Comparison of ENCODE assay signal across 9 mouse cellular contexts in the genomic region with DNA sequence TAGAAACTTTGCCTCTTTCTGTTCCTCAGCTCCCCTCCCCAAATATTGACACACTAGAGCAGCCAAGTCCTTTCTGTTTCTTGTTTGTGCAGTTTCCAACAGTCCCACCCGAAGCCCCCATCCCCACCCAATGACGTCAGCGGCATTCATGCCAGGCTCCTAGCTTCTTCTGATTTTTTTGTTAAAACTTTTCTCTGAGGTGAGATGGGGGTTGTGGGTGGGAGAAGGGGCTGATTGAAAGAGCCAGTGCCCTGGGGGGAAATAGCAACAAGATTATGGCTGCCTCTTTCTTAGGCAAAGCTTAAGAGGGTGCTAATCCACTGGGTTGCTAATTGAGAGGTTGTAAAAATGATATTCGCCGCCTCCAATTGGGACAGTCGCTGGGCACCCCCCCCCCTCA. TPM values are rescaled to one million over a fixed set of nuclear protein-coding genes. Genes with fewer than 3 reads are reported as not detected.
DNase-seq lines count a peak whose midpoint lies in the region; ATAC-seq and TF ChIP-seq lines count a peak whose summit lies in the region.
"Had no signal": no experiment of that assay in that cellular context is flagged by ENCODE, and none has a peak within 500 bp of the region (broad histone marks: within the 10 kb centered on the region; RNA-seq: fewer than 3 reads in every experiment).

No protein-coding gene starts in this region.

- peaks cover 96% of the 10 kb centered on the region for H3K27me3 ChIP-seq in hindbrain, embryonic 13.5 days

- no peak for TF ChIP-seq POLR2A in cortical plate, adult 2 months (IDR thresholded peaks at IDR 0.05; ENCODE audit: extremely low read depth, insufficient read depth, low read length)

- DNase-seq in cerebellum, adult 8-10 months, result peak; percentile 46
- DNase-seq in neural tube, embryonic 10.5 days (ENCODE audit: extremely low spot score, low spot score), result peak; percentile 40
- DNase-seq in frontal cortex, postnatal 10 days (ENCODE audit: low spot score in 2 of 2), result no peak
- DNase-seq in thymus, adult 18-20 months, result no peak
- DNase-seq in layer of hippocampus, adult 11-12 months (ENCODE audit: low spot score), result no peak
- DNase-seq: adrenal gland, adult 2 months had no signal

- H3K27ac ChIP-seq in cortical plate, adult 2 months (ENCODE audit: insufficient read depth, low read length), result 0 out of 2 replicates have a peak overlapping the region, but pooled peaks have one; percentile 47
- 0 out of 2 replicates have a peak overlapping the region, but pooled peaks have one; percentile 80 for H3K27ac ChIP-seq in hindbrain, embryonic 13.5 days

- H3K4me1 ChIP-seq in cortical plate, adult 2 months (ENCODE audit: control insufficient read depth, insufficient read depth, low read length), result no peaks in the 10 kb centered on the region
- H3K4me1 ChIP-seq in hindbrain, embryonic 13.5 days (replicated peaks), result peaks cover 53% of the 10 kb centered on the region

- H3K4me2 ChIP-seq in hindbrain, embryonic 13.5 days, result peak overlapping the region; percentile 58

- no peaks in the 10 kb centered on the region for H3K36me3 ChIP-seq in hindbrain, embryonic 13.5 days
- H3K36me3 ChIP-seq: G1E had no signal

- no peak for TF ChIP-seq CTCF in cortical plate, adult 2 months (IDR thresholded peaks at IDR 0.05; ENCODE audit: extremely low read depth, insufficient read depth, low read length)

- H3K9me3 ChIP-seq in hindbrain, embryonic 13.5 days, result no peaks in the 10 kb centered on the region
- H3K9me3 ChIP-seq: G1E had no signal

- 2% methylated on average over 6 of the region's 6 CpGs for WGBS in hindbrain, embryonic 13.5 days

- H3K4me3 ChIP-seq in cortical plate, adult 2 months (ENCODE audit: insufficient read depth, low read length), result no peak overlapping the region
- peak overlapping the region; percentile 51 for H3K4me3 ChIP-seq in hindbrain, embryonic 13.5 days

- peak overlapping the region; percentile 51; the same call in 1 of the 2 replicates for H3K9ac ChIP-seq in hindbrain, embryonic 13.5 days

- ATAC-seq in hindbrain, embryonic 13.5 days (ENCODE audit: low FRiP score), result no peak

RNA-seq across cellular contexts. Expression of a gene that starts 4.4 kb away (rescaled TPM):
- polyA plus RNA-seq in cortical plate, adult 2 months (2012; rRNA removed), result 9.2 and 11.7 TPM in 2 replicates
- 26.4 and 29.8 TPM in 2 replicates for polyA plus RNA-seq in hindbrain, embryonic 13.5 days (2015; fragmentation: Nextera tagmentation; extraction: Ambion mirVana)
- polyA plus RNA-seq: adrenal gland, adult 2 months had no signal

Comparison
In these comparisons a context has a peak if more than half of its experiments do, and no peak if none do; other contexts are left out.
1. DNase-seq: peak in cerebellum, adult 8-10 months (single experiment) and neural tube, embryonic 10.5 days (single experiment); none in frontal cortex, postnatal 10 days (0 of 2), thymus, adult 18-20 months (0 of 2) and layer of hippocampus, adult 11-12 months (single experiment).